Mouse (Mus musculus): ENCODE measurements around the gene Thy1.

- TF ChIP-seq CTCF (IDR thresholded peaks at IDR 0.05; ENCODE audit: low read depth) (no peak), EP300 (IDR thresholded peaks at IDR 0.05; ENCODE audit: low read depth) (no peak)
Observed at GRCm38 (mm10) chr9:44005305-44005704, 37.9 kb upstream of the Thy1 start.

Measured in liver, embryonic 14.5 days (tissue).